Mouse (Mus musculus) CH12.LX (cell line): ENCODE measurements at regions not wholly inside any gene's neighbourhood (a gene's known extent, or its start where the extent isn't known, plus 50 kb on each side); places are given as distances from the start of the nearest gene placed in this dataset.
"Not testable (repeated sequence)": the region's sequence is repeated elsewhere in the genome, so short reads cannot be mapped to it uniquely, and the experiment has no call there.

Source experiments
- DNase-seq: peaks from one replicate; pipeline ENCODE4 v3.0.0-alpha.2; 2013; ENCODE audit errors: extremely low read depth
- H3K27ac ChIP-seq: 2 replicates; pipeline ENCODE4 v1.5.1; 2012; ENCODE audit warnings: low read depth, mild to moderate bottlenecking, control low read depth, moderate library complexity; ENCODE audit not compliant: insufficient read depth
- H3K27me3 ChIP-seq: replicated peaks from 2 replicates; pipeline ENCODE3; 2012; ENCODE audit warnings: inconsistent platforms
- H3K36me3 ChIP-seq, 2 experiments: replicated peaks in 1 of 2; 2 replicates each; pipeline versions ENCODE3 to v1.6.1; 2012; ENCODE audit warnings: inconsistent platforms in 1 of 2, low read length in 1 of 2, mild to moderate bottlenecking in 1 of 2, mixed read lengths in 1 of 2, moderate library complexity in 1 of 2; ENCODE audit not compliant: control insufficient read depth in 1 of 2, insufficient read depth in 1 of 2
- H3K4me1 ChIP-seq, 2 experiments: 2 replicates each; pipeline ENCODE4 v1.6.1; 2012; ENCODE audit warnings: inconsistent platforms in 1 of 2, moderate library complexity in 1 of 2; ENCODE audit not compliant: insufficient read depth in 2 of 2, control insufficient read depth in 1 of 2
- H3K4me2 ChIP-seq: 2 replicates; pipeline ENCODE4 v1.6.1; 2012; ENCODE audit warnings: low read depth, mild to moderate bottlenecking, control low read depth; ENCODE audit not compliant: poor library complexity, insufficient read depth, severe bottlenecking
- H3K4me3 ChIP-seq, 3 experiments: fragments of 150-350 bp in 1 of 3; sonication (generic) in 1 of 3; replicated peaks in 1 of 3; 2 replicates each; pipeline versions ENCODE3 to v1.5.1; 2011 to 2012; ENCODE audit warnings: low read depth in 2 of 3, low read length in 2 of 3, mild to moderate bottlenecking in 2 of 3, moderate library complexity in 2 of 3, control low read depth in 1 of 3, improper control_type of control experiment in 1 of 3, inconsistent platforms in 1 of 3, mixed read lengths in 1 of 3; ENCODE audit not compliant: poor library complexity in 1 of 3
- H3K79me2 ChIP-seq: replicated peaks from 2 replicates; pipeline ENCODE4 v1.6.1; 2012; ENCODE audit warnings: mild to moderate bottlenecking, moderate library complexity; ENCODE audit not compliant: control insufficient read depth, poor library complexity, insufficient read depth, severe bottlenecking; ENCODE audit errors: extremely low read depth
- H3K9ac ChIP-seq: 2 replicates; pipeline ENCODE4 v1.6.1; 2012; ENCODE audit warnings: low read depth, mild to moderate bottlenecking, control low read depth, moderate library complexity; ENCODE audit not compliant: insufficient read depth
- H3K9me3 ChIP-seq: replicated peaks from 2 replicates; pipeline ENCODE3; 2012; ENCODE audit warnings: low read length, inconsistent platforms, mixed read lengths
- BHLHE40 ChIP-seq: IDR thresholded peaks from 2 replicates; pipeline ENCODE4 v1.6.1; 2011; ENCODE audit warnings: mild to moderate bottlenecking, low read depth, low read length, improper control_type of control experiment
- CHD1 ChIP-seq: IDR thresholded peaks from 2 replicates; pipeline ENCODE4 v1.6.1; 2012; ENCODE audit warnings: low read depth, low read length, improper control_type of control experiment, inconsistent platforms
- CHD2 ChIP-seq: IDR thresholded peaks from 2 replicates; pipeline ENCODE4 v1.6.1; 2011; ENCODE audit warnings: low read length, improper control_type of control experiment
- EP300 ChIP-seq: IDR thresholded peaks from 2 replicates; pipeline ENCODE4 v1.6.1; 2011; ENCODE audit warnings: low read length, improper control_type of control experiment
- ETS1 ChIP-seq: conservative IDR thresholded peaks from 2 replicates; pipeline ENCODE4 v1.6.1; 2012; ENCODE audit warnings: low read depth, mild to moderate bottlenecking, inconsistent platforms, low read length, improper control_type of control experiment, moderate library complexity
- GABPA ChIP-seq: IDR thresholded peaks from 2 replicates; pipeline ENCODE4 v1.6.1; 2012; ENCODE audit warnings: low read depth, low read length, improper control_type of control experiment, inconsistent platforms; ENCODE audit not compliant: insufficient replicate concordance
- HCFC1 ChIP-seq: IDR thresholded peaks from 2 replicates; pipeline ENCODE4 v1.6.1; 2012; ENCODE audit warnings: low read depth, mild to moderate bottlenecking, inconsistent platforms, low read length, improper control_type of control experiment
- IRF4 ChIP-seq: IDR thresholded peaks from 2 replicates; pipeline ENCODE4 v1.6.1; 2014; ENCODE audit warnings: low read depth, mild to moderate bottlenecking, inconsistent platforms, low read length, improper control_type of control experiment
- JUND ChIP-seq: conservative IDR thresholded peaks from 2 replicates; pipeline ENCODE4 v1.6.1; 2011; ENCODE audit warnings: low read depth, low read length, improper control_type of control experiment
- MAFK ChIP-seq: IDR thresholded peaks from 2 replicates; pipeline ENCODE4 v1.6.1; 2011; ENCODE audit warnings: low read length, improper control_type of control experiment; ENCODE audit not compliant: insufficient replicate concordance
- MXI1 ChIP-seq: IDR thresholded peaks from 2 replicates; pipeline ENCODE4 v1.6.1; 2011; ENCODE audit warnings: mild to moderate bottlenecking, low read depth, low read length, improper control_type of control experiment
- MYC ChIP-seq: IDR thresholded peaks from 2 replicates; pipeline ENCODE4 v1.6.1; 2011; ENCODE audit warnings: low read depth, mild to moderate bottlenecking, improper control_type of control experiment, low read length
- NELFE ChIP-seq: IDR thresholded peaks from 2 replicates; pipeline ENCODE4 v1.6.1; 2011; ENCODE audit warnings: low read depth, low read length, improper control_type of control experiment
- PAX5 ChIP-seq: IDR thresholded peaks from 2 replicates; pipeline ENCODE4 v1.6.1; 2012; ENCODE audit warnings: low read length, inconsistent platforms, mixed read lengths
- POLR2A ChIP-seq: IDR thresholded peaks from 2 replicates; pipeline ENCODE4 v1.6.1; 2011; ENCODE audit warnings: low read depth, mild to moderate bottlenecking, improper control_type of control experiment, low read length
- RAD21 ChIP-seq: IDR thresholded peaks from 2 replicates; pipeline ENCODE4 v1.6.1; 2011; ENCODE audit warnings: low read depth, mild to moderate bottlenecking, low read length, improper control_type of control experiment, moderate library complexity
- SMC3 ChIP-seq: IDR thresholded peaks from 2 replicates; pipeline ENCODE4 v1.6.1; 2011; ENCODE audit warnings: low read depth, low read length, improper control_type of control experiment
- TBP ChIP-seq: conservative IDR thresholded peaks from 2 replicates; pipeline ENCODE4 v1.6.1; 2011; ENCODE audit warnings: low read depth, low read length, improper control_type of control experiment
- TCF12 ChIP-seq: IDR thresholded peaks from 2 replicates; pipeline ENCODE4 v1.6.1; 2014; ENCODE audit warnings: low read depth, mild to moderate bottlenecking, inconsistent platforms, low read length, improper control_type of control experiment
- UBTF ChIP-seq: IDR thresholded peaks from 2 replicates; pipeline ENCODE4 v1.6.1; 2012; ENCODE audit warnings: low read depth, mild to moderate bottlenecking, inconsistent platforms, low read length, improper control_type of control experiment, moderate library complexity
- USF1 ChIP-seq: IDR thresholded peaks from 2 replicates; pipeline ENCODE4 v1.6.1; 2014; ENCODE audit warnings: low read depth, mild to moderate bottlenecking, inconsistent platforms, low read length, improper control_type of control experiment
- USF2 ChIP-seq: conservative IDR thresholded peaks from 2 replicates; pipeline ENCODE4 v1.6.1; 2011; ENCODE audit warnings: low read depth, low read length, improper control_type of control experiment
- ZC3H11A ChIP-seq: IDR thresholded peaks from 2 replicates; pipeline ENCODE4 v1.6.1; 2012; ENCODE audit warnings: low read depth, mild to moderate bottlenecking, inconsistent platforms, low read length, improper control_type of control experiment
- ZKSCAN1 ChIP-seq: IDR thresholded peaks from 2 replicates; pipeline ENCODE4 v1.6.1; 2012; ENCODE audit warnings: low read depth, inconsistent platforms, low read length, improper control_type of control experiment, borderline replicate concordance
- ZMIZ1 ChIP-seq: IDR thresholded peaks from 2 replicates; pipeline ENCODE4 v1.6.1; 2012; ENCODE audit warnings: low read depth, mild to moderate bottlenecking, inconsistent platforms, low read length, improper control_type of control experiment
- dilution Hi-C: fragments of 300-500 bp; cut with MboI; formaldehyde crosslinking; loops from 2 replicates; pipeline ENCODE4 v1.14.3; 2020; ENCODE audit warnings: low sequenced_read_pairs; ENCODE audit not compliant: extremely low pct_unique_long_range_greater_than_20kb, extremely low pct_ligation_motif_present
- in situ Hi-C: fragments of 300-500 bp; cut with MboI; formaldehyde crosslinking; loops from 3 replicates; pipeline ENCODE4 v1.14.3; 2019; ENCODE audit warnings: low sequenced_read_pairs, low pct_ligation_motif_present, low pct_unique_long_range_greater_than_20kb, mixed read lengths

DNA sequence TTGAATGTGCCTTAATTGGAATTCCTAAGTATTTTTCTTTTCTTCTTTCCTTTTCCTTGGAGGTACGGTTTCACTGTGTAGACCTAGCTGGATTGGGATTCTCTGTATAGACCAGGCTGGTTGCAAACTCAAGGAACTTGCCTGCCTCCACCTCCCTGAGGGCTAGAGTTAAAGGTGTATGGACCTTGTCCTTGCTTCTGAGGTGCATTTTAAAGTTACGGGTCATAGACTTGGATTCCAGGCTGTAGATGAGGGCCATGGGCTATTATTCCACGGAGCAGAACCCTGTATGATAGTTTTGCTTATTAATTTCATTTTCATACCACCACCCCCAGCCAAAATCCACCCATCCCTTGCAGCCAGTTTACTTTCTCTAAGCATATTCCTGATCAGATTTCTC lies 50.7 kb upstream of the Wdr26 start:
- TF ChIP-seq ZMIZ1, result no peak
- no peak for TF ChIP-seq HCFC1
- no peak for TF ChIP-seq USF1
- TF ChIP-seq POLR2A, result no peak
- TF ChIP-seq ETS1, result no peak
- no peak for TF ChIP-seq NELFE
- TF ChIP-seq GABPA, result no peak
- TF ChIP-seq TBP, result no peak
- no peak for TF ChIP-seq PAX5
- no peak for TF ChIP-seq ZC3H11A
- no peak for TF ChIP-seq USF2
- no peak for TF ChIP-seq SMC3
- no peak for TF ChIP-seq MXI1
- no peak for TF ChIP-seq BHLHE40
- TF ChIP-seq EP300, result no peak
- no peak for TF ChIP-seq CHD2
- Histone ChIP-seq H3K79me2 (no peaks in the 10 kb centered on the region), H3K4me2 (no peak overlapping the region), H3K4me1 (peaks cover 24 to 46% of the 10 kb centered on the region in 2 experiments), H3K9ac (no peak overlapping the region), H3K27me3 (no peaks in the 10 kb centered on the region), H3K27ac (no peak overlapping the region), H3K4me3 (no peak overlapping the region), H3K9me3 (peaks cover 2% of the 10 kb centered on the region), H3K36me3 (no peaks in the 10 kb centered on the region)
- no peak for DNase-seq
- in situ Hi-C loops, result no loop called here
- dilution Hi-C loops, result no loop called here

DNA sequence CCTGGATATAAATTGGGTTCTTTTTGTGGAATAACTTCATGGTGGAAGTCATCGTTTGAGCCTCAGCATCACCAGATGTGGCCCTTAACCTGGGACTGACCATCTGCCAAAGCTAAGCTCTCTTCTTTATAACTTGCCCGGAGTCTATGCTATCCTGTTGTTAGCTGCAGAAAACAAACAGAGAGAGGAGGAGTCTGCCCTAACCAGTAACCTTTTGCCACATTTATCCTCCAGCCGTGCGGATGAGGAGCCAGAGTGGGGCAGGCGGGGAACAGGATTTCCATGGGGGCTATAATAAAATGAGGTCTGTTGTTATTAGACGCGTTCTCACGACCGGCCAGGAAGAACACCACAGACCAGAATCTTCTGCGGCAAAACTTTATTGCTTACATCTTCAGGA lies 51.4 kb upstream of the Wdr26 start:
- TF ChIP-seq ETS1, result no peak
- no peak for TF ChIP-seq MXI1
- no peak for TF ChIP-seq NELFE
- no peak for TF ChIP-seq MAFK
- TF ChIP-seq HCFC1, result no peak
- no peak for TF ChIP-seq CHD1
- no peak for TF ChIP-seq ZKSCAN1
- no peak for TF ChIP-seq ZMIZ1
- no peak for TF ChIP-seq USF2
- TF ChIP-seq EP300, result no peak
- no peak for TF ChIP-seq TCF12
- TF ChIP-seq BHLHE40, result no peak
- TF ChIP-seq PAX5, result no peak
- no peak for TF ChIP-seq UBTF
- TF ChIP-seq TBP, result no peak
- no peak for TF ChIP-seq RAD21
- no peak for TF ChIP-seq IRF4
- TF ChIP-seq CHD2, result no peak
- no peak for TF ChIP-seq MYC
- no peak for TF ChIP-seq JUND

DNA sequence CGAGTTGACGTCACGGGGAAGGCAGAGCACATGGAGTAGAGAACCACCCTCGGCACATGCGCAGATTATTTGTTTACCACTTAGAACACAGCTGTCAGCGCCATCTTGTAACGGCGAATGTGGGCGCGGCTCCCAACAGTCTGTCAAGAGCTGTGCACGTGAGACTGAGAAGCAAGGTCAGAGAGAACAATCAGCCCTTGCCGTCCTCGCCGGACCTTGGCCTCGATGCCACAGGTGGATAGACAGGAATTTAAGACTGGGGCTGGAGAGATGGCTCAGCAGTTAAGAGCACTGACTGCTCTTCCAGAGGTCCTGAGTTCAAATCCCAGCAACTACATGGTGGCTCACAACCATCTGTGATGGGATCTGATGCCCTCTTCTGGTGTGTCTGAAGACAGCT lies 58.7 kb upstream of the Wdr26 start:
- H3K36me3 ChIP-seq, H3K4me3 ChIP-seq, H3K4me2 ChIP-seq, H3K79me2 ChIP-seq, in situ Hi-C loops, H3K27me3 ChIP-seq, H3K9me3 ChIP-seq, H3K9ac ChIP-seq, H3K4me1 ChIP-seq, DNase-seq, H3K27ac ChIP-seq, dilution Hi-C loops: not testable (repeated sequence)

More for the DNA sequence above, 51.4 kb upstream of the Wdr26 start:
- Histone ChIP-seq H3K4me2 (no peak overlapping the region), H3K27me3 (no peaks in the 10 kb centered on the region), H3K27ac (no peak overlapping the region), H3K9ac (no peak overlapping the region), H3K4me3 (no peak overlapping the region), H3K4me1 (peaks cover 24 to 39% of the 10 kb centered on the region in 2 experiments), H3K9me3 (peaks cover 2% of the 10 kb centered on the region), H3K79me2 (no peaks in the 10 kb centered on the region), H3K36me3 (no peaks in the 10 kb centered on the region)
- DNase-seq, result no peak
- in situ Hi-C loops, result no loop called here
- dilution Hi-C loops, result no loop called here
